Mouse (Mus musculus): Measurements from ENCODE around the gene Lhx3. TPM values are rescaled to one million over a fixed set of nuclear protein-coding genes. Genes with fewer than 3 reads are reported as not detected.

Gene Lhx3
- not detected for total RNA-seq (2023)

GRCm38 (mm10) chr2:26208126-26208789, at the start of gene Lhx3:
TSS of gene Lhx3 (minus strand) at chr2:26208289.

GRCm38 (mm10) chr2:26237290-26237782, 29.2 kb upstream of the Lhx3 start, which contains the start of gene Qsox2:
TSS of gene Qsox2 (minus strand) at chr2:26237525.

Other genes starting within 250 kb of the Lhx3 start
- gene Camsap1, start 225.0 kb downstream of the Lhx3 start, total RNA-seq (2023) = 47.2 TPM
- 43.5 TPM for gene Ubac1, start 186.5 kb downstream of the Lhx3 start, total RNA-seq (2023)
- 5.2 TPM for gene Nacc2, start 85.1 kb downstream of the Lhx3 start, total RNA-seq (2023)
- 6.4 TPM for gene Qsox2, start 29.2 kb upstream of the Lhx3 start, total RNA-seq (2023)
- gene Ccdc187, start 86.3 kb upstream of the Lhx3 start, total RNA-seq (2023) = not detected
- 25.9 TPM for gene Gpsm1, start 107.2 kb upstream of the Lhx3 start, total RNA-seq (2023)
- 9.5 TPM for gene Dnlz, start 143.8 kb upstream of the Lhx3 start, total RNA-seq (2023)
- 5.3 TPM for gene Card9, start 152.6 kb upstream of the Lhx3 start, total RNA-seq (2023)
- gene Snapc4, start 172.4 kb upstream of the Lhx3 start, total RNA-seq (2023) = 104 TPM
- 124 TPM for gene Entr1, start 181.0 kb upstream of the Lhx3 start, total RNA-seq (2023)
- gene Pmpca, start 181.1 kb upstream of the Lhx3 start, total RNA-seq (2023) = 76.4 TPM
- 22.7 TPM for gene Inpp5e, start 200.9 kb upstream of the Lhx3 start, total RNA-seq (2023)
- 93.1 TPM for gene Sec16a, start 236.9 kb upstream of the Lhx3 start, total RNA-seq (2023)

Data from CD4-positive naive resting alpha-beta T cell, adult 76 days (primary cell).